Mouse (Mus musculus) ZHBTc4 (cell line): Measurements from ENCODE around the gene Fras1.

Experiments used
- DNase-seq: peaks from one replicate; pipeline ENCODE4 v3.0.0-alpha.2; 2011; ENCODE audit warnings: low read depth, low spot score

The Fras1 gene

GRCm38 (mm10) chr5:96681085-96681484, 307.3 kb downstream of the Fras1 start:
- DNase-seq: no peak

GRCm38 (mm10) chr5:96682777-96683176, 309.0 kb downstream of the Fras1 start:
- DNase-seq: no peak

GRCm38 (mm10) chr5:96688885-96689284, 315.1 kb downstream of the Fras1 start:
- DNase-seq: no peak

- DNase-seq: no peak
Measured at GRCm38 (mm10) chr5:96698972-96699371, 325.2 kb downstream of the Fras1 start.

GRCm38 (mm10) chr5:96702706-96703625, 329.2 kb downstream of the Fras1 start:
- DNase-seq: no peak

GRCm38 (mm10) chr5:96708515-96708914, 334.8 kb downstream of the Fras1 start:
- no peak for DNase-seq

- DNase-seq: no peak
Measured at GRCm38 (mm10) chr5:96712089-96712684, 338.4 kb downstream of the Fras1 start.

- no peak for DNase-seq
Measured at GRCm38 (mm10) chr5:96712799-96713198, 339.0 kb downstream of the Fras1 start.

GRCm38 (mm10) chr5:96716273-96717034, 342.7 kb downstream of the Fras1 start:
- no peak for DNase-seq

- DNase-seq: no peak
Measured at GRCm38 (mm10) chr5:96717690-96718089, 343.9 kb downstream of the Fras1 start.

- no peak for DNase-seq
Measured at GRCm38 (mm10) chr5:96718601-96719000, 344.8 kb downstream of the Fras1 start.

GRCm38 (mm10) chr5:96719221-96719620, 345.5 kb downstream of the Fras1 start:
- DNase-seq: no peak

GRCm38 (mm10) chr5:96722690-96723089, 348.9 kb downstream of the Fras1 start:
- no peak for DNase-seq

GRCm38 (mm10) chr5:96739138-96739878, 365.6 kb downstream of the Fras1 start:
- no peak for DNase-seq

GRCm38 (mm10) chr5:96747195-96747984, 373.6 kb downstream of the Fras1 start:
- DNase-seq: no peak

GRCm38 (mm10) chr5:96757615-96758014, 383.9 kb downstream of the Fras1 start:
- DNase-seq: no peak

GRCm38 (mm10) chr5:96762021-96762420, 388.3 kb downstream of the Fras1 start:
- no peak for DNase-seq

- peak; percentile 63 for DNase-seq
Measured at GRCm38 (mm10) chr5:96768846-96769471, 395.2 kb downstream of the Fras1 start.

- peak; percentile 33 for DNase-seq
Measured at GRCm38 (mm10) chr5:96783506-96784288, 409.9 kb downstream of the Fras1 start.
